Mouse (Mus musculus) lung, postnatal 14 days (tissue): ENCODE measurements around the gene Gm15262.
"Not testable (repeated sequence)": the region's sequence is repeated elsewhere in the genome, so short reads cannot be mapped to it uniquely, and the experiment has no call there.

ENCODE experiments used
- DNase-seq: peaks from one replicate; pipeline ENCODE4 v3.0.0; 2021

Gene Gm15262

GRCm38 (mm10) chrX:161287156-161287555 is at the start of gene Gm15262:
TSS of gene Gm15262 (plus strand) at chrX:161287456.
- DNase-seq, result not testable (repeated sequence)

DNA sequence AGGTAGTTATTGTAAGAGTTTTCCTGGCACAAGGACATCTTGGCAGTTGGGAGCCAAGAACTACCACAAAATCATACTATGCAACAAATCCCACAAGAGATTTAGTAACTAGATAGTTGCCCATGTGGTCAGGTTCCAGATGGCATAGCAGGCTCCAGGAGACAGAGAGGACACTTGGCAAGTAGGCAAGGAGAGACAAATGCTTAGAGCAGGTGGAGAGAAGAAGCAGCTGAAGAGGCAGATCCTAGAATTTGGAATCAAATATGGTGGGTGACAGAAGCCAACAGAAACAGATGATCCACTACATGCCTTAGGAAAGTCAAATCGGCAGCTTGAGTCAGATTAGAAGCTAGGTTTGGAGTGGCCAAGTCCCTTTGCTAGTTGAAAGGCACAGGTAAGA is 20.9 kb downstream of the Gm15262 start:
- DNase-seq, result no peak

DNA sequence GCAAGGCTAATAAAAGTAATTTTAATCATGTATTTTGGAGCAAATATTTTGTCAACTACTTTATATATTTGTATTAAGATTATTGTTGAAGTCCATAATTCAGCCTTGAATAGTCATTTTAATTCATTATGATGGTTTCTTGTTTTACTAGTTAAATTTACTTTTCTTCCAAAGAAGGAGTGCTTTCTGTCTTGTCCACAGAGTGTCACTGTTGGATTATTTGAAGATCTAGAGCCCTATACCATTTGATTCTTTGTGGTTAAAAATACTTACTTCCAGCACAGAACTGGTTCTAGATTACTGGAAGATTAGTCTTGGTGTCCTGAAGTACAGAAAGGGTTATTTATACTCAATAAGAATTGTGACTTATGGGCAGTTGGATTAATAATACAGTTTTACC is 29.2 kb downstream of the Gm15262 start:
- no peak for DNase-seq

DNA sequence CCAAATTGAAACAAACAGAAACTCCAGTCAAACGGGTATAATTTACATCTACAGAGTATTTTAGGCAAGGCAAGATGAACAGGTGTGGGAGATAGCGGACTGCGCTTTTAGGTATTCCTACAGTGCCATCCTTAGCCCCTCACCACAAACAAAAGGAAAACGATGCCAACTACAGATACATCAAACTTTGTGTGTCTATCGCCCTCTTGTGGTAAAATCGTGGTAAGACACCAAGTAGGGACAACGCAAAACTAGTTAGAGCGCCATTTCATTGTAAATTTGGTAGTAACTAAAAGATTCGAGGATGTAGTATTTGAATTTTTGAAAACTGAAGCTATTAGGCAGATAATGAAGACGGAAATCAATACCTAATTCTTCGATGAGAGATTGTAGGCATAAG is 83.7 kb downstream of the Gm15262 start:
- no peak for DNase-seq

DNA sequence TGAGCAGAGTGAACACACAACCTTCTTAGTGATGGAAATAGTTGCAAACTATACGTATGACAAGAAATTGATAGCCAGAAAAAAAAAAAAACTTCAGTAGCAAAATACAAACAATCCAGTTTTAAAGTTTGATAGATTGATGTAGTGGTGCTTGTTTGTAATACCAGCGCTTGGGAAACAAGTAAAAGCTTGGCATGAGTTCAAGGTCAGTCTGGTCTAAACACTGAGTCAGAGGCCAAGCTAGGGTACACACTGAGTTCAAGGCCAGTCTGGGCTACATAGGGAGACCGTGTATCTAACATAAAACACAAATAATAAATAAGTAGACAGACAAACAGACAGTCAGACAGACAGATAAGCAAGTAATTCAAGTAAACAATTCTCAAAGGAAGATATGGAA is 84.2 kb downstream of the Gm15262 start:
- no peak for DNase-seq

- DNase-seq, result peak; percentile 9
Measured at GRCm38 (mm10) chrX:161375568-161375967, 88.3 kb downstream of the Gm15262 start.

- peak; percentile 28 for DNase-seq
Measured at GRCm38 (mm10) chrX:161385791-161386190, 98.5 kb downstream of the Gm15262 start.

- DNase-seq, result no peak
Measured at GRCm38 (mm10) chrX:161387942-161388341, 100.7 kb downstream of the Gm15262 start.

GRCm38 (mm10) chrX:161399110-161399509 is 111.9 kb downstream of the Gm15262 start:
- DNase-seq, result peak; percentile 79

DNA sequence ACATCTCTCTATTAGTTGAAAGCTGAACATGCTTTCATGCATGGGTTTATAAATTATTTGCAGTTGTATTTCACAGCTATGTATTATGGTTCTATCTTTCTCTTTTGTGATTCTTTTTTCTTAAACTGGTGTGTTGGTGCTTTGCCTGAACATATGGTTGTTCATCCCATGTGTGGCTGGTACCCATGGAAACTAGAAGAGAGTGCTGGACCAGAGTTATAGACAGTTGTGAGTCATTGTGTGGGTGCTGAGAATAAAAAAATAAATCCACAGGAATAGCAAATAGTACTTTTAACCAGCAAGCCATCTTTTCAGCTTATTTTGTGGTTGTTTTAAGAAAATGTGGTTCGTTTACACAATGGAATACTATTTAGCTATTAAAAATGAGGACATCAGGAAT is 123.9 kb downstream of the Gm15262 start:
- no peak for DNase-seq
